Mouse (Mus musculus): ENCODE measurements at regions not wholly inside any gene's neighbourhood (a gene's known extent, or its start where the extent isn't known, plus 50 kb on each side); places are given as distances from the start of the nearest gene placed in this dataset.

GRCm38 (mm10) chr15:71010362-71010761, 2824.0 kb upstream of the Gm6569 start:
- no peak for TF ChIP-seq POLR2A (IDR thresholded peaks at IDR 0.05; ENCODE audit: low read depth, low read length)
- no peak for TF ChIP-seq CTCF (IDR thresholded peaks at IDR 0.05; ENCODE audit: extremely low read depth, insufficient read length, insufficient replicate concordance, low read depth, low read length)
